Mouse (Mus musculus): ENCODE measurements around the gene Pla1a. TPM values are rescaled to one million over a fixed set of nuclear protein-coding genes. Genes with fewer than 3 reads are reported as not detected.

Gene Pla1a
- polyA plus RNA-seq, 1 experiment from 2014 or later: 0.32 TPM

- H3K9me3 ChIP-seq (ENCODE audit: control insufficient read depth, low read length): no peaks in the 10 kb centered on the region
- H3K4me1 ChIP-seq (replicated peaks; ENCODE audit: control insufficient read depth, insufficient read depth, low read length): no peaks in the 10 kb centered on the region
- DNase-seq (ENCODE audit: low spot score) (no peak), ATAC-seq (ENCODE audit: low FRiP score) (no peak)
- WGBS: 78% methylated on average over 8 of the region's 8 CpGs
- H3K9ac ChIP-seq: no peak overlapping the region
- no peak overlapping the region for H3K27ac ChIP-seq
- H3K36me3 ChIP-seq (replicated peaks; ENCODE audit: control insufficient read depth, insufficient read depth): no peaks in the 10 kb centered on the region
- H3K4me3 ChIP-seq (replicated peaks; ENCODE audit: low read length): no peak overlapping the region
- H3K27me3 ChIP-seq (ENCODE audit: control insufficient read depth, insufficient read depth, low read length): no peaks in the 10 kb centered on the region
- no peak overlapping the region for H3K4me2 ChIP-seq (replicated peaks)
Observed at GRCm38 (mm10) chr16:38461749-38462148, 28.8 kb upstream of the Pla1a start.

GRCm38 (mm10) chr16:38459990-38460389 is 27.0 kb upstream of the Pla1a start:
- H3K4me1 ChIP-seq (replicated peaks; ENCODE audit: control insufficient read depth, insufficient read depth, low read length): no peaks in the 10 kb centered on the region
- WGBS: 88% methylated on average over 4 of the region's 4 CpGs
- H3K4me2 ChIP-seq (replicated peaks): no peak overlapping the region
- H3K27ac ChIP-seq: no peak overlapping the region
- DNase-seq (ENCODE audit: low spot score) (no peak), ATAC-seq (ENCODE audit: low FRiP score) (no peak)
- no peaks in the 10 kb centered on the region for H3K36me3 ChIP-seq (replicated peaks; ENCODE audit: control insufficient read depth, insufficient read depth)
- no peaks in the 10 kb centered on the region for H3K27me3 ChIP-seq (ENCODE audit: control insufficient read depth, insufficient read depth, low read length)
- H3K9ac ChIP-seq: no peak overlapping the region
- H3K4me3 ChIP-seq (replicated peaks; ENCODE audit: low read length): no peak overlapping the region
- no peaks in the 10 kb centered on the region for H3K9me3 ChIP-seq (ENCODE audit: control insufficient read depth, low read length)

GRCm38 (mm10) chr16:38458600-38459280 is 25.8 kb upstream of the Pla1a start:
- Histone ChIP-seq H3K4me2 (replicated peaks) (no peak overlapping the region), H3K9me3 (ENCODE audit: control insufficient read depth, low read length) (no peaks in the 10 kb centered on the region), H3K4me3 (replicated peaks; ENCODE audit: low read length) (no peak overlapping the region), H3K9ac (no peak overlapping the region), H3K4me1 (replicated peaks; ENCODE audit: control insufficient read depth, insufficient read depth, low read length) (no peaks in the 10 kb centered on the region), H3K36me3 (replicated peaks; ENCODE audit: control insufficient read depth, insufficient read depth) (no peaks in the 10 kb centered on the region), H3K27ac (no peak overlapping the region), H3K27me3 (ENCODE audit: control insufficient read depth, insufficient read depth, low read length) (no peaks in the 10 kb centered on the region)
- WGBS: 73% methylated on average over 6 of the region's 6 CpGs
- DNase-seq (ENCODE audit: low spot score) (no peak), ATAC-seq (ENCODE audit: low FRiP score) (no peak)

GRCm38 (mm10) chr16:38456812-38457567 is 24.0 kb upstream of the Pla1a start:
- H3K27ac ChIP-seq: no peak overlapping the region
- H3K4me2 ChIP-seq (replicated peaks): no peak overlapping the region
- H3K4me1 ChIP-seq (replicated peaks; ENCODE audit: control insufficient read depth, insufficient read depth, low read length): no peaks in the 10 kb centered on the region
- 62% methylated on average over 11 of the region's 11 CpGs for WGBS
- no peak overlapping the region for H3K9ac ChIP-seq
- H3K9me3 ChIP-seq (ENCODE audit: control insufficient read depth, low read length): no peaks in the 10 kb centered on the region
- no peak overlapping the region for H3K4me3 ChIP-seq (replicated peaks; ENCODE audit: low read length)
- H3K36me3 ChIP-seq (replicated peaks; ENCODE audit: control insufficient read depth, insufficient read depth): no peaks in the 10 kb centered on the region
- no peak for ATAC-seq (ENCODE audit: low FRiP score)
- no peaks in the 10 kb centered on the region for H3K27me3 ChIP-seq (ENCODE audit: control insufficient read depth, insufficient read depth, low read length)
- DNase-seq (ENCODE audit: low spot score): no peak

- WGBS: 67% methylated on average over 16 of the region's 17 CpGs
- H3K36me3 ChIP-seq (replicated peaks; ENCODE audit: control insufficient read depth, insufficient read depth): no peaks in the 10 kb centered on the region
- ATAC-seq (ENCODE audit: low FRiP score): no peak
- H3K9me3 ChIP-seq (ENCODE audit: control insufficient read depth, low read length): no peaks in the 10 kb centered on the region
- H3K27ac ChIP-seq: no peak within 1 kb of the TSS
- no peaks in the 10 kb centered on the region for H3K27me3 ChIP-seq (ENCODE audit: control insufficient read depth, insufficient read depth, low read length)
- H3K9ac ChIP-seq: no peak within 1 kb of the TSS
- H3K4me1 ChIP-seq (replicated peaks; ENCODE audit: control insufficient read depth, insufficient read depth, low read length): peaks cover 10% of the 10 kb centered on the region; the same call in 1 of the 2 replicates
- DNase-seq (ENCODE audit: low spot score): no peak
- no peak within 1 kb of the TSS for H3K4me2 ChIP-seq (replicated peaks)
- H3K4me3 ChIP-seq (replicated peaks; ENCODE audit: low read length): no peak within 1 kb of the TSS
Observed at GRCm38 (mm10) chr16:38455511-38456418, 22.8 kb upstream of the Pla1a start, which contains the start of gene Cd80. Gene Cd80 (plus strand): TSS chr16:38455561.

GRCm38 (mm10) chr16:38454533-38455254 is 21.7 kb upstream of the Pla1a start:
- DNase-seq (ENCODE audit: low spot score) (no peak), ATAC-seq (ENCODE audit: low FRiP score) (no peak)
- no peak overlapping the region for H3K4me2 ChIP-seq (replicated peaks)
- H3K27ac ChIP-seq: no peak overlapping the region
- no peaks in the 10 kb centered on the region for H3K27me3 ChIP-seq (ENCODE audit: control insufficient read depth, insufficient read depth, low read length)
- 85% methylated on average over 11 of the region's 11 CpGs for WGBS
- H3K36me3 ChIP-seq (replicated peaks; ENCODE audit: control insufficient read depth, insufficient read depth): peaks cover 6% of the 10 kb centered on the region
- H3K4me1 ChIP-seq (replicated peaks; ENCODE audit: control insufficient read depth, insufficient read depth, low read length): peaks cover 12% of the 10 kb centered on the region; the same call in 1 of the 2 replicates
- H3K9me3 ChIP-seq (ENCODE audit: control insufficient read depth, low read length): no peaks in the 10 kb centered on the region
- no peak overlapping the region for H3K4me3 ChIP-seq (replicated peaks; ENCODE audit: low read length)
- no peak overlapping the region for H3K9ac ChIP-seq

- Histone ChIP-seq H3K4me2 (replicated peaks) (no peak overlapping the region), H3K27ac (no peak overlapping the region), H3K27me3 (ENCODE audit: control insufficient read depth, insufficient read depth, low read length) (no peaks in the 10 kb centered on the region), H3K9me3 (ENCODE audit: control insufficient read depth, low read length) (no peaks in the 10 kb centered on the region), H3K9ac (no peak overlapping the region), H3K4me1 (replicated peaks; ENCODE audit: control insufficient read depth, insufficient read depth, low read length) (peaks cover 12% of the 10 kb centered on the region; the same call in 1 of the 2 replicates), H3K4me3 (replicated peaks; ENCODE audit: low read length) (no peak overlapping the region), H3K36me3 (replicated peaks; ENCODE audit: control insufficient read depth, insufficient read depth) (peaks cover 14% of the 10 kb centered on the region)
- 94% methylated on average over 4 of the region's 4 CpGs for WGBS
- ATAC-seq (ENCODE audit: low FRiP score) (no peak), DNase-seq (ENCODE audit: low spot score) (no peak)
Observed at GRCm38 (mm10) chr16:38453952-38454351, 21.0 kb upstream of the Pla1a start.

- DNase-seq (ENCODE audit: low spot score) (no peak), ATAC-seq (ENCODE audit: low FRiP score) (no peak)
- H3K4me3 ChIP-seq (replicated peaks; ENCODE audit: low read length): peak overlapping the region; percentile 79
- no peaks in the 10 kb centered on the region for H3K27me3 ChIP-seq (ENCODE audit: control insufficient read depth, insufficient read depth, low read length)
- peak overlapping the region; percentile 64 for H3K4me2 ChIP-seq (replicated peaks)
- peaks cover 12% of the 10 kb centered on the region; the same call in 1 of the 2 replicates for H3K4me1 ChIP-seq (replicated peaks; ENCODE audit: control insufficient read depth, insufficient read depth, low read length)
- H3K9me3 ChIP-seq (ENCODE audit: control insufficient read depth, low read length): no peaks in the 10 kb centered on the region
- WGBS: 25% methylated on average over 3 of the region's 3 CpGs
- peaks cover 22% of the 10 kb centered on the region for H3K36me3 ChIP-seq (replicated peaks; ENCODE audit: control insufficient read depth, insufficient read depth)
- H3K9ac ChIP-seq: peak overlapping the region; percentile 88
- H3K27ac ChIP-seq: peak overlapping the region; percentile 88
Observed at GRCm38 (mm10) chr16:38453203-38453553, 20.2 kb upstream of the Pla1a start.

Measured in hindbrain, embryonic 14.5 days (tissue).